Mouse (Mus musculus) ES-E14 (cell line): Measurements from ENCODE around the gene Slc5a4a.

Experiments
- CHD2 ChIP-seq: IDR thresholded peaks from 2 replicates; pipeline ENCODE4 v1.6.1; 2014; ENCODE audit warnings: mild to moderate bottlenecking, low read depth, low read length, inconsistent platforms
- ZNF384 ChIP-seq: IDR thresholded peaks from 2 replicates; pipeline ENCODE4 v1.6.1; 2012; ENCODE audit warnings: low read depth, low read length, inconsistent platforms

- no peak for TF ChIP-seq CHD2
- TF ChIP-seq ZNF384, result no peak
Observed at GRCm38 (mm10) chr10:76225944-76226343, 78.7 kb downstream of the Slc5a4a start.
